Mouse (Mus musculus) erythroblast, embryonic 14.5 days (primary cell): ENCODE measurements around the gene Fam208a. TPM values are rescaled to one million over a fixed set of nuclear protein-coding genes. Genes with fewer than 3 reads are reported as not detected.
A peak's percentile ranks its signal among the peaks of the same experiment; 100 is the strongest.

Experiments used
- H3K27me3 ChIP-seq: 2 replicates; pipeline ENCODE4 v1.6.1; 2012; ENCODE audit warnings: inconsistent platforms; ENCODE audit not compliant: control insufficient read depth
- H3K36me3 ChIP-seq: 2 replicates; pipeline ENCODE4 v1.6.1; 2012; ENCODE audit warnings: mild to moderate bottlenecking, inconsistent platforms; ENCODE audit not compliant: control insufficient read depth
- H3K4me1 ChIP-seq: 2 replicates; pipeline ENCODE4 v1.6.1; 2012; ENCODE audit warnings: inconsistent platforms; ENCODE audit not compliant: control insufficient read depth
- H3K4me3 ChIP-seq: replicated peaks from 2 replicates; pipeline ENCODE3; 2012; ENCODE audit warnings: moderate library complexity, mild to moderate bottlenecking, inconsistent platforms
- H3K9me3 ChIP-seq: 2 replicates; pipeline ENCODE4 v1.6.1; 2012; ENCODE audit warnings: low read length, inconsistent platforms, mixed read lengths; ENCODE audit not compliant: control insufficient read depth
- GATA1 ChIP-seq: IDR thresholded peaks from 2 replicates; pipeline ENCODE4 v1.6.1; 2012; ENCODE audit warnings: low read length, inconsistent platforms, mixed read lengths
- TAL1 ChIP-seq: IDR thresholded peaks from 3 replicates; pipeline ENCODE4 v1.6.1; 2012; ENCODE audit warnings: low read length, inconsistent platforms, mixed read lengths
- polyA plus RNA-seq: library from polyadenylated mRNA; stranded (reverse); fragments of >175 nt; gene quantifications from 2 replicates; pipeline ENCODE4 v1.2.3, GENCODE M21; 2012

Gene Fam208a
- 0.02 and 0.09 TPM in 2 replicates for polyA plus RNA-seq

GRCm38 (mm10) chr14:27428573-27428972 is at the start of gene Fam208a:
Gene Fam208a, plus strand, starts transcription at chr14:27428834.
- peaks cover 16% of the 10 kb centered on the region for H3K9me3 ChIP-seq
- H3K27me3 ChIP-seq: peaks cover 7% of the 10 kb centered on the region
- peaks cover 30% of the 10 kb centered on the region for H3K4me1 ChIP-seq
- TF ChIP-seq TAL1: no peak
- TF ChIP-seq GATA1: no peak
- peaks cover 30% of the 10 kb centered on the region for H3K36me3 ChIP-seq
- peak within 1 kb of the TSS; percentile 91 for H3K4me3 ChIP-seq

DNA sequence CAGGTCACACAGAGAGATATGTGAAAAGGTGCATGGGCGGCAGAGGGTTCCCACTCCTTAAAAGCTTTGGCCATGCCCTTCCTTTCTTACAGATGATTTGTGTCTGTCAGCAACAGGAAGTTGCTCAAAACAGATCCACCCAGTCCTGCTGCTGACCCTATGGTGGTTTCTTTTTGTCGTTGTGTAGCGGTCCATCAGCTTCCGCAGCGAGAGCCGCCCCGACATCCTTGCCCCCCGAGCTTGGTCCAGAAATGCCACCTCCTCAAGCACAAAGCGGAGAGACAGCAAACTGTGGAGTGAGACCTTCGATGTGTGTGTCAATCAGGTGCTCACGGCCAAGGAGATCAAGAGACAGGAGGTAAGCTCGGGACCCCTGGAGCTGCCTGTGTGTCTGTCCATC is 49.2 kb upstream of the Fam208a start:
- H3K36me3 ChIP-seq: no peaks in the 10 kb centered on the region
- H3K9me3 ChIP-seq: no peaks in the 10 kb centered on the region
- H3K4me3 ChIP-seq: no peak overlapping the region
- no peaks in the 10 kb centered on the region for H3K4me1 ChIP-seq
- no peak for TF ChIP-seq TAL1
- TF ChIP-seq GATA1: no peak
- no peaks in the 10 kb centered on the region for H3K27me3 ChIP-seq

GRCm38 (mm10) chr14:27381459-27381858 is 47.2 kb upstream of the Fam208a start:
- Histone ChIP-seq H3K9me3 (no peaks in the 10 kb centered on the region), H3K36me3 (no peaks in the 10 kb centered on the region; the same call in 1 of the 2 replicates), H3K27me3 (no peaks in the 10 kb centered on the region), H3K4me3 (no peak overlapping the region), H3K4me1 (no peaks in the 10 kb centered on the region)
- TF ChIP-seq GATA1: no peak
- TF ChIP-seq TAL1: no peak

DNA sequence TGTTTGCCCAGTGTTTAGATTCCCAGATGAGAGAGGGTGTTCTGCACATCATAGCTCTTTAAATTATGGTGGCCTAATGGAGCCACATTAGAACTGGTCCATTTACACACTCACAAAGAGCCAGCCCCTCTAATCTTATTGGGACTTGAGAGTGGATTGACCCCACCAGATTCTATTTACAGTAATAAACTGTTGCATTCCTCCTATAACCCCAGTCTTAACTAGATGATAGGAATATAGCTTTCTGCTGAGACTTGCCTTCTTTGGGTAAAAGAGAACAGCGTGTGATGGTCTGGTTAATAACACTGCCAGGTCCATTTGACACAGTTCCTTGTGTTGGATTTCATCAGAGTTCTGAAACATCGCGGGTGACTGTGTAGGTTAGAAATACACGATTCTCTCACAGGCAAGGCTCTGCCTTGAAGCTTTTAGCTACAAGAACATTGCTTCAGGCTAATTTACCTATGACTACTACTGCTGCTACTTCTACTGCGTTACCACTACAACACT is 45.3 kb upstream of the Fam208a start:
- no peaks in the 10 kb centered on the region; the same call in 1 of the 2 replicates for H3K36me3 ChIP-seq
- no peaks in the 10 kb centered on the region for H3K27me3 ChIP-seq
- H3K4me3 ChIP-seq: no peak overlapping the region
- H3K4me1 ChIP-seq: no peaks in the 10 kb centered on the region
- H3K9me3 ChIP-seq: no peaks in the 10 kb centered on the region
- TF ChIP-seq TAL1: no peak
- no peak for TF ChIP-seq GATA1

DNA sequence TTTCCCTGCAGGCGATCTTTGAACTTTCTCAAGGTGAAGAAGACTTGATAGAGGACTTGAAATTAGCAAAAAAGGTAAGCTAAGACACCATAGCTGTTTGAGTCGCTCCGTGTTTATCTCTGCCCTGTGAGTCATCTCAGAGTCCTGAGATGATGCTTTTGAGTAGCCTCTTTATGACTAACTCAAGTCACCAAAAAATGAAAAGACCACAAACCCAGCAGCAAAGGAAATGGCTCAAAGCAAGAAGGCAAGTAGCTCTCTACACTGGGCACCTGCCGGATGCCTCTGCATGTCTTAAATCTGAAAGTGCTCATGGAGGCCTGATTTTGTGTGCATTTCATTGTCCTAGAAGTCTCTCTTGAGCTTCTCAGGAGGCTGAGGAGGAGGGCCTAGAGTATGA is 44.5 kb upstream of the Fam208a start:
- H3K4me1 ChIP-seq: no peaks in the 10 kb centered on the region
- no peaks in the 10 kb centered on the region for H3K27me3 ChIP-seq
- H3K4me3 ChIP-seq: no peak overlapping the region
- TF ChIP-seq GATA1: no peak
- no peak for TF ChIP-seq TAL1
- no peaks in the 10 kb centered on the region; the same call in 1 of the 2 replicates for H3K36me3 ChIP-seq
- H3K9me3 ChIP-seq: no peaks in the 10 kb centered on the region

GRCm38 (mm10) chr14:27388616-27389015 is 40.0 kb upstream of the Fam208a start:
- no peaks in the 10 kb centered on the region for H3K9me3 ChIP-seq
- H3K27me3 ChIP-seq: no peaks in the 10 kb centered on the region
- no peak for TF ChIP-seq GATA1
- TF ChIP-seq TAL1: no peak
- H3K4me1 ChIP-seq: no peaks in the 10 kb centered on the region
- no peak overlapping the region for H3K4me3 ChIP-seq
- no peaks in the 10 kb centered on the region; the same call in 1 of the 2 replicates for H3K36me3 ChIP-seq

DNA sequence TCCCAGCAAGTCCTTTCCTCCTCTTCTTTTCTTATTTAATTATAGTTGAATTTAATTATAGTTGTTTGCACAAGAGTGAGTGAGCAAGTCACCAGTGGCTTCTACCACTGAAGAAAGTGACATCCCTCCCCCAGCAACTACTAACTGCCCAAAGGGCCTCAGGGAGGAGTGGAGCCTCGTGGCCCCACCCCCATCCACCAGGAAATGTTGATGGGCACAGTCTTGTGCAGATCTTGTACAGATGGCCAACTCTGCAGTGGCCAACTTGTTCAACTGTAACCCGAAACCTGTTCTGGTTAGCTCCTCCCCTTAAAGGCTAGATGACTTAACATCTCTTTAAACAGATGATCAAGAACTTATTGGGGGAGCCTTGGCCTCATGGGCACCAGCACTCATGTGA is 38.9 kb upstream of the Fam208a start:
- no peaks in the 10 kb centered on the region for H3K27me3 ChIP-seq
- H3K4me1 ChIP-seq: no peaks in the 10 kb centered on the region
- no peaks in the 10 kb centered on the region; the same call in 1 of the 2 replicates for H3K36me3 ChIP-seq
- H3K9me3 ChIP-seq: no peaks in the 10 kb centered on the region
- TF ChIP-seq TAL1 (no peak), GATA1 (no peak)
- no peak overlapping the region for H3K4me3 ChIP-seq

GRCm38 (mm10) chr14:27390663-27391062 is 38.0 kb upstream of the Fam208a start:
- Histone ChIP-seq H3K4me1 (no peaks in the 10 kb centered on the region), H3K27me3 (no peaks in the 10 kb centered on the region), H3K4me3 (no peak overlapping the region), H3K9me3 (no peaks in the 10 kb centered on the region), H3K36me3 (no peaks in the 10 kb centered on the region; the same call in 1 of the 2 replicates)
- TF ChIP-seq GATA1 (no peak), TAL1 (no peak)

GRCm38 (mm10) chr14:27391776-27392308 is 36.8 kb upstream of the Fam208a start:
- H3K4me3 ChIP-seq: no peak overlapping the region
- no peaks in the 10 kb centered on the region for H3K27me3 ChIP-seq
- no peaks in the 10 kb centered on the region; the same call in 1 of the 2 replicates for H3K36me3 ChIP-seq
- TF ChIP-seq TAL1 (no peak), GATA1 (no peak)
- no peaks in the 10 kb centered on the region for H3K4me1 ChIP-seq
- no peaks in the 10 kb centered on the region for H3K9me3 ChIP-seq
